Mouse (Mus musculus) thymus, adult 2 months (tissue): ENCODE data around the gene Col20a1.

Source experiments
- CTCF ChIP-seq: fragments of 200-500 bp; IDR thresholded peaks from 2 replicates; pipeline ENCODE4 v1.5.1; 2012; ENCODE audit warnings: mild to moderate bottlenecking, control low read depth, low read length, moderate library complexity, borderline replicate concordance; ENCODE audit not compliant: control insufficient read depth, poor library complexity, insufficient read depth; ENCODE audit errors: extremely low read depth
- POLR2A ChIP-seq: fragments of 200-500 bp; IDR thresholded peaks from 2 replicates; pipeline ENCODE4 v1.6.1; 2012; ENCODE audit warnings: mild to moderate bottlenecking, low read length, control low read depth, moderate library complexity; ENCODE audit not compliant: control insufficient read depth, poor library complexity, insufficient read depth; ENCODE audit errors: extremely low read depth

DNA sequence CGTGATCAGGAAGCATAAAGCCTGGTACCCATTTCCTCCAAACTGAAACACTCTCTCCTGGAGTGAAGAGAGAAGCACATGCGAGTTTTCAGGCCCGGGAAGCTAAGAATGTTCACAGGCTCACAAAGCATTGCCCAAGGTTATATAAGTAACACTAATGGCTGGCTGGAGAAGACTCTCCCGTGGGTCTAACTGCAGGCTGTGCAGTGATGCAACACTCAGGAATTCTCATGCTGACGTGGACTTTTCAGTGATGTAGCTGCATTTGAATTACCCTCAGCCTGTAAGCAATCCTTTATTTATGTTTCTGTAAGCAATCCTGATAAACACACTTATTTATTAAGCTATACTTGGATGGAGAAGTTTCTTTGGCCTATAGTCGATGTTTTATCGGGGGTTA is 26.7 kb upstream of the Col20a1 start:
- no peak for TF ChIP-seq CTCF
- no peak for TF ChIP-seq POLR2A
